Mouse (Mus musculus) spleen, postnatal 14 days (tissue): Measurements from ENCODE around the gene Ddb2.

ENCODE experiments used
- DNase-seq, 2 experiments: peaks; one replicate each; pipeline ENCODE4 v3.0.0; 2021 to 2022; ENCODE audit warnings: low spot score in 2 of 2

Ddb2 gene

DNA sequence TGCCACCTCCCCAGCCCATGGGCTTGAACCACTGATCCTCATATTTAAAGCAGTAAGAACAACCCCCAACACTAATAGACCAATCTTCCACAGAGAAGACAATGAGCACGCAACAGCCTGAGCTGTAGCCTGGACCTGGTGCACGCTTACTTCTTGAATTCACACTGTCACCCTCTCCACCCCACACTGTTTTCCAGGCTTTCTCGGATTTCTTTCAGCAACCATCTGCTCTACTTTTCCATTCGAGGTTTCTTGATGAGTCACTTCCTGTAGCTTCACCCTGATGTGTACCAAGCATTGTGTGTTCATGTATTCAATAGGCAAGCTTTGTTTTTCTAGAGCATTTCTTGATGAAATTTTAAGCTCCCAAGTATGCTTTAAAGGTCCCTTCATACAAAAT, 49.4 kb downstream of the Ddb2 start:
- DNase-seq, result no peak

DNA sequence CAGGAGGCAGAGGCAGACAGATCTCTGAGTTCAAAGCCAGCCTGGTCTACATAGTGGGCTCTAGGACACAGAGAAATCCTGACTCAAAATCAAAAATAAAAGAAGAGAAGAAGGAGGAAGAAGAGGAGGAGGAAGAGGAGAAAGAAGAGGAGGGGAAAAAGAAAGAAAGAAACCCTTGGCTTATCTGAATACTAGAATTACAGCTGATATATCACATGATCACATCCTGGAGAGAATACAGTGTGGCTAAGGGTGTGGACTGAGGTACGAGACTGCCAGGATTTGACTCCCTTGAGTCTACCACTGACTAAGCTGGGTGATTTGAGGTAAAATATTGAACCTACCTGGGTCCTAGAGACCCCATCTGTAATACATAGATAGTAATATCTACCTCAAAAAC, 50.6 kb downstream of the Ddb2 start:
- no peak for DNase-seq

DNA sequence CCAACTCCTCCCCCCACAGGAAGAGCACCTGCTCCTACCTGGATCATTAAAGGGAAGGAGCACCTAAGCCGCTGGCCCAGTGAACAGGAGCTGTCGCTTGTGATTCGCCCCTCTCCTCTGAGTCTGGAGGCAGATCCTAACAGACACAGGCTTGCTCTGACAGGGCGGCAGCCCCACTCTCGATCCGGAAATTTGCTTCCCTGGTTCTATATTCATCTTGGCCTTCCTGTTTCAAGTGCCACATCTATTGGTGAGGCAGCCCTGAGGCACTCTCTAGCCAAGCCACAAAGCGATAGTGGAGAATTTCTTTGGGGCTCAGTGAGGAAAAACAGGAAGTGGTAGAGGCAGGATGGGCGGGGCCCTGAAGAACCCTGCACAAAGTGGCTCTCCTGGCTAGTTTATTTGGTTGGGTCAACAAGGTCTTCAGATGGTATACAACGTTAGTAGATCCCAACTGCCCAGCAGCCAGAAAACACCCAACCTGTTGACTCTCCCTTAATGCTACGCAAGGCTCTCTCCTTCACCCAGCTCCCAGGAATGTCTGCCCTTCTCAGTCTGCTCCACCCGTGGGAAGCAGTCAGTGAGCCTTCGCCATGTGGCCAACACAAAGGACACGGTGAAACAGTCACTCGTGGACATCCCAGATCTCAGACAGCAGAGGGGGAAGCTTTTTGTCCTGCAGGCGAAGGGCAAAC, 52.9 kb downstream of the Ddb2 start, which contains the start of gene Madd:
Gene Madd (minus strand): TSS at position 127 of the 695 bp plus-strand sequence.
- peak; percentile 42 to 48 for DNase-seq

DNA sequence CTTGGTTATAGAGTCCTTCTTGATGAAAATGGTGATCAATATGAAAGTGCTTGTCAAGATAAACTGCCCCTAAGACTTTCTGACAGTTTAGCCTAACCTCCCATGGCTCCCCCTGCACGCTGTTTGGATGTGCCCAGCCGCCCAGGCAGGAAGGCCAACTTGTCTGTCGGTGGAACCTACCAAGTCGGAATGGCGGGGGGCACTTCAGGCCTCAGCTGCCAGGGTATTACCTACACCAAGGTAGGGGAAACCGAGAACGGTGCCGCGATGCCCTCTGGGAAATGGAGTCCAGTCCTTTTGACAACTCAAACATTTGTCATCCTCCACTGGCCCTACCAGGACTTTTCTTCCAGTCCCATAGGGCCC, 53.7 kb downstream of the Ddb2 start:
- peak; percentile 93 to 95 for DNase-seq

DNA sequence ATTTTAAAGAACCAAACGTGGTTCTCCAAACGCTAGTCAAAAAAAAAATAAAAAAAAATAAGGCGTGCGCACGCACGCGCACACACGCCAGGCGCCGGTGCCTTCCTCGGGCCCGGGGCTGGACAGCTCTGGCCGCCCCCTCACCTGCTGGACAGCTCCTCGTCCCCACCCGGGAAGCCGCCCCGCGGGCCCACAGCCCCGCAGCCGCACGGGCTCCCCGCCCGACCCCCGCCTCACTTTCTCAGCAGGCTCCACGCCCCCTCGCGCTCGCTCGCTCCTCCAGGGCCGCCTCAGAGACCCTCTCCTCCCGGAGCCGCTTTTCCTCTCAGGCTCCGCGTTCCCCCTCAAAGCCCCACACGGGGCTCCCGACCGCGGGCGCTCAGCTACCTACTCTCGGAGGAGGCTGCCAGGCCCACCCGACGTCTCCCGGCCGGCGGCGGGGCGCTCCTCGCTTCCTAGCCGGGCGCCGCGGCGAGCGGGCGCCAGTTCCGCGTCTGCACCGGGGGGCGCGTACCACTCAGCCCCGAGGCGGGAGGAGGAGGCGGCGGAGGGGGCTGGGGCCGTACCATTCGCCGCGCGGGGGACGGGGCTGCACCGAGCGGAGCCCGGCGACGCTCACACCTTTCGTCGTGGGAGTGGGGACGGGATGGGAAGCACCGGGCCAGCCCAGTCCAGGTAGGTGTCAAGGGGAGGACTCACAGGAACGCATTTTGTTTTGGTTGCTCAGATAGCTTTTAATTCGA, 54.2 kb downstream of the Ddb2 start:
- DNase-seq, result peak; percentile 63 to 70

DNA sequence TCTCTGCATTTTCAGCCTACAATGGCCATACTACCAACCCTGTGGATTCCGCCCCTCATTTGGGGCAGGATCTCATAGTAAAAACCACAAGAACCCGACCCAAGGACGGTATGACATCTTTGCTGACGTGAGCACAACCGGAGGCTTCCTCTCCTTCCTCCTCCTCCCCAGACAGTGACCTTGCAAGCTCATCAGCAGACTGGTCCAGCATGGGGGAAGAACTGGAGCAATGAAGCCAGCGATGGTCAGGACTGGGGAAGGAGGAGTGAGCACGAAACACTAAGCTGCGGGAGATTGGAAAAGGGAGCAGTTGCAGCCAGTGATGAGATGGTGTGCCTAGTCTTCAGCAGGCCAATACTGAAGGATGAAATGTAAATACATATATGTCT, 54.8 kb downstream of the Ddb2 start:
- DNase-seq, result no peak

DNA sequence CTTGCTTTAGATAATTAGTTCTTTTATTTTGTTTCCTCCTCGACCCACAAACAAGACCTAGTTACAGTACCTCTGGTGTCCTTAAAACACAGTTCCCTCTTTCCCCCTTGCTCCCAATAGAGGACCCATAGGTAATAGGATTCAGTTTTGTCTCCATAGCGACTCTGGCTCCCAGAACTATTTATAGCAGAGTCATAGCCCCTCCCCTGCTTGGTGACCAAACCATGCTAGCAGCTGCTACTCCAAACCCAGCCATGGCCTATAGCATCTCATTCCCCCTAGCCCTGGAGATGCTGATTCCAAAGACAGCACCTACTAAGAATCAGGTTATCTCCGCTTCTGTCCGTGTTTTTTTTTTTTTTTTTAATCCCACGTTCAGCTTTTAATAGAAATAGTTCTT, 56.1 kb downstream of the Ddb2 start:
- DNase-seq, result no peak

DNA sequence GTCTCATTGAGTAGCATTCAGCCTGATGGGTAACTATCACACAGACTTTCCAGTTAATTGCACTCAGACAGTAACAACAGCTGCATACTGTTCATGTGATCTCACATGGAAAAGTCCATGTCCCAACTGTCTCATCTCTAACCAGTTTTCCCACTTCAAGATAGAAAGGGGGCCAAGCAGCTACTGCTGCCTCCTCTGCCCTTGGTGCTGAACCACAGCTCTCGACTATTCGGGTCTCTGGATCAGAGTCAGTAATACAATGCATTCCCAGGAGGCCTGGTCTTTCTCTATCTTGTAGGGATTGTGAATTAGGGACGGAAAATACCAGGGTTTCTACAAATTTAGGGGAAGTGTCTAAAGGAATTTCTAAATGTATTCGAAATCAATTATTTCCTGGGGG, 57.0 kb downstream of the Ddb2 start:
- no peak for DNase-seq

DNA sequence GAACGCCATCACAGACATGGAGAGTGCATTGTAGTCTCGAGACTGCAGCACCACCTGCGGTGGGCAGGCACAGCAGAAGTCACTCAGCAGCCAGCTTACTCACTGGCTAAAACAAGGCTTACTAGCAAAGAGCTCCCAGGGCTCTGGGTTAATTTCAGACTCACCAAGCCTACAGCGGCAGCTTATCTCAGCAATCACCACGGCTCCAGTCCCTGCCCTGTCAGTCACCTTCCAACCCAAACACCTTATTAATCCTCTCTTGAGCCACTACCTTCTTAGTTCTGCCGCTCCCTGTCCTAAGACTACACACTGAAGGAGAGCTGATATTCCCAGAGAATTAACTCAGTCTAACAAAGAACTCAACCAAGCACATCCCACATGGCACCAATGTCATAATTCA, 60.5 kb downstream of the Ddb2 start:
- no peak for DNase-seq

DNA sequence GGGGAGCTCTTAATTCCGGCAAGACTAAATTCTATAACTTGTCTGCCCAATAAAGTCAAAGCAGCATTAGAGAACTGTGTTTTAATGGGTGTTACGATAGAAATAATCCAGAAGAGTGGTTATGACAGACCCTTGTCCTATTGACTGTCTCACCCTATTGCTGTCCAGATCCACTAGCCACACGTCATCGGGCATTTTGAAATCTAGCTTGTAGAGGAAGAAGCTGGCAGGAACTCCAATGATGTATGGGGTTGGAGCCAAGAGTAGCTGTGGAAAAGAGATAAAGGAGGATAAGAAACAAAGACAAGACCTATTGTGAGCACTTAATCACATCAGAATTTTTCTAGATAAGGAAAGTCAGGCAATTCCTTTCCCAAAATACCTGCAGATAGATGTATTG, 61.3 kb downstream of the Ddb2 start:
- DNase-seq, result no peak

DNA sequence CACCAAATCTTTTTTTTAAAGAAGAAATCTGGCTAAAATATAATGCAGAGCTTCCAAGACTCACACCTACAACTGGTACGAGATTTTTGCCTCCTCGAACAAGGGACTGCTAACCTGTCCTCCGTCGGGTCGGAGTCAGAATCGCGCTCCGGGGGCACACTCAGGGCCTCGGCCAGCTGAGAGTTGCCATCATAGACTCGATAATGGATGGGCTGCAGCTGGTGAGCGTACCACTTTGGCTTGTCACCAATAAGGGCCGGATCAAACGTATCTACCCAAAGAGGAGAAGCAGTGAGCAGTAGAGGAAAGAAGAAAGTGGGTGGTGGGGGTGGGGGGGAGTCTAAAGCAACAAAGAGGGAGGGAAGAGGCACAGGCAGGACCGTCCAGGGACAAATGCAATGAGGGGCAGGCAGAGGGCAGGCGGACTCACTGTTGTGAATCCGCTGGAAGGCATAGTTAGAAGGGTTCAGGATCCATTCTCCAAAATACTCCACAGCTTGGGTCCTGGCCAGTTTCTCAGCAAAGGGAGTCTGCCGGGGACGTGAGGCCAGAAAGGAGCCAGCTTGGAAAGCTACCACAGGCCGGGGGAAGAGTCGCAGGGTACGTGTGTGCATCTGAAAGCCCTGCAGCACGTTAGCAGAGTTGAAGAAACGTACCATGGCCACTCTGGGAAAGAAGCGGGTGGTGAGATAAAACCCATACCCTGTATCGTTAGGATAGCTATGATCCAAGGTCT, 67.0 kb downstream of the Ddb2 start:
- DNase-seq, result no peak

DNA sequence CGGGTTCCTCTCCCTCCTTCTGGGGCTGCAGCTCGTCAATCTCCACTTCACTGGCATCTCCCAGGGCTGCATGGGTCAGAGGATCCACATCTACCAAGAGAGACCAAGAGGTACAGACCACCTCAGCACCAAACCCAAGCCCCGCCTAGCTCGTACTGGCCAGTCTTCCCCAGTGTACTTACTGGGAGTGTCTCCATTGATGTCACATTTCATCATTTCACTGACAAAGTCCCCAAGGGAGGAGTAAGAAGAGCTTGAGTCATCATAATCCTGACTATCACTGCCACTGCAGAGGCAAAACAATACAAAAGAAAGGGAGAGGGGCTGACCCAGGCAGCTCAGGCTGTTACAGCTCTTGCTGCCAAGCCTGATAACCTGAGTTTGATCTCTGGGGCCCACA, 69.2 kb downstream of the Ddb2 start:
- no peak for DNase-seq

DNA sequence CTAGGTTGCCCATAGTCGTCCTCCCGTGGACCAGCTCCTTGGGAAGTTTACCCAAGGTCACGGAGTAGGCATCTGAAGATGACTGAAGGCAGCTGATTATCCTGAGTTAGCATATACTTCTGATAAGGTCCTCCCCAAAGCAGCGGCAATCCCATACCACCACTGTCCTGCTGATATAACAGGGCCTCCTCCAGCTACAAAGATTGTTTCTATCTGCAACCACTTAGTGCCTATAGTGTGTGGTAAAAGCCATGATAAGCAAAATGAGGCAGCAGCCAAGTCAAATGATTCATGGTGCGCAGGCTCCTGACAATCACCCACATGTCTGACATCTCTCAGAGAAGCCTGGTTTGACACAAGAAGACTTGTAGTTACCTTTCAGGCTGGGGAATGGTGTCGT, 71.8 kb downstream of the Ddb2 start:
- no peak for DNase-seq

DNA sequence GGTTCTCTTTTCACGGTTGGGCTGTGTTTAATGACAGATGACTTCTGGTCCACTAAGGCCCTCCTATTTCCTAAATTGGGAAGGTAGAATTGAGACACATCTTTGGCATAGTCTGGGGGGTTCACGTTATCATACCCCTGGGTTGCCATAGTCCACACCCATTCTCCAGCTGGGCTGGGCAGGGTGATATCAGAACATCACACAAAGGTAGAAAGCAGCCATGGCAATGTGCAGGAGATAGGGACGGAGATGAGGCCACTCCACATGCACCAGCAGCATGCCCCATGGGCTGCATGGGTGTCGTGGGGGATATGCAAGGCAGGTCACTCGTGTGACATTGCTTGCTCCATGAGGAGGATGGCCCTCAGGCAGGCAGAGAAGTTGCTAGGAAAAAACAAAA, 73.2 kb downstream of the Ddb2 start:
- no peak for DNase-seq

DNA sequence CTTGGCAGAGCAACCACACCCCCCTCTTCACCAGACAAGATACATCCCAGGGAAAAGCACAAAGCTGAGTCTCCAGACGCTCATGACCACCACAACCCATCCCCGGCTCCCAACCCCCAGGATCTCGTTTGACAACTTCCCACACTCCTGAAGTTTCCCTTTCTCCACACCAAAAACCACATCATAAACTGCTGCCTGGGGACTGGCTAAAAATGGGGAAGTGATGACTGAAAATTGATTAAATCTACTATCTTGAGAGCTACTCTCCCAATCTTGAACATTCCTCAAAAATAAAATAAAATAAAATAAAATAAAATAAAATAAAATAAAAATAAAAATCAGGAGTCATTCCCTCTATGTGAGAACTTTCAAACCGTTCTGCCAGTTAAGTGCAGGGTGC, 73.8 kb downstream of the Ddb2 start:
- DNase-seq, result no peak
